Mouse (Mus musculus) left cerebral cortex, postnatal 10 days (tissue): ENCODE results near the gene Kcnc1. TPM values are rescaled to one million over a fixed set of nuclear protein-coding genes. Genes with fewer than 3 reads are reported as not detected.

Experiments used
- DNase-seq, 2 experiments: peaks; one replicate each; pipeline ENCODE4 v3.0.0; 2021 to 2022; ENCODE audit warnings: low spot score in 2 of 2, mixed read lengths in 1 of 2; ENCODE audit errors: extremely low spot score in 1 of 2
- intact Hi-C: fragments of 180-260 bp; cut with DNase I; formaldehyde crosslinking; loops from one replicate; pipeline ENCODE4 v1.15.1; 2025
- total RNA-seq, 2 experiments: library from RNA; stranded (reverse); gene quantifications; 2 replicates each; pipeline ENCODE4 v1.2.3; 2021

Kcnc1 gene
- total RNA-seq, result 10 to 100 TPM; 52.9 to 53.4 TPM

- DNase-seq, result peak; percentile 43 to 83
- intact Hi-C loops, result loop anchor here (2.0 to 10.0 kb wide), 3 partner anchors 26 to 138 kb away; no protein-coding TSS in a partner anchor
Measured at GRCm38 (mm10) chr7:46396231-46396927, at the start of gene Kcnc1. Kcnc1 (plus strand) TSS chr7:46396497.

GRCm38 (mm10) chr7:46347692-46348091 is 48.6 kb upstream of the Kcnc1 start:
- no peak for DNase-seq
- intact Hi-C loops, result no loop called here

GRCm38 (mm10) chr7:46348813-46349212 is 47.5 kb upstream of the Kcnc1 start:
- peak in 1 of 2 experiments; percentile 40 for DNase-seq
- intact Hi-C loops, result no loop called here

GRCm38 (mm10) chr7:46350119-46350702 is 46.1 kb upstream of the Kcnc1 start:
- DNase-seq, result peak in 1 of 2 experiments; percentile 24
- intact Hi-C loops, result no loop called here

- intact Hi-C loops, result no loop called here
- DNase-seq, result no peak
Measured at GRCm38 (mm10) chr7:46352748-46353147, 43.5 kb upstream of the Kcnc1 start.

- no peak for DNase-seq
- intact Hi-C loops, result no loop called here
Measured at GRCm38 (mm10) chr7:46353216-46353615, 43.1 kb upstream of the Kcnc1 start.

GRCm38 (mm10) chr7:46353875-46354274 is 42.4 kb upstream of the Kcnc1 start:
- intact Hi-C loops, result no loop called here

GRCm38 (mm10) chr7:46361776-46362175 is 34.5 kb upstream of the Kcnc1 start:
- intact Hi-C loops, result no loop called here
- no peak for DNase-seq

More at GRCm38 (mm10) chr7:46353875-46354274, 42.4 kb upstream of the Kcnc1 start:
- DNase-seq, result no peak

GRCm38 (mm10) chr7:46364154-46364553 is 32.1 kb upstream of the Kcnc1 start:
- intact Hi-C loops, result no loop called here
- DNase-seq, result no peak

GRCm38 (mm10) chr7:46365810-46366209 is 30.5 kb upstream of the Kcnc1 start:
- intact Hi-C loops, result no loop called here
- DNase-seq, result no peak

GRCm38 (mm10) chr7:46371104-46371503 is 25.2 kb upstream of the Kcnc1 start:
- DNase-seq, result no peak
- intact Hi-C loops, result no loop called here

GRCm38 (mm10) chr7:46376172-46377007 is 19.9 kb upstream of the Kcnc1 start, which contains the start of gene Myod1:
Myod1 (plus strand) TSS chr7:46376474.
- no peak for DNase-seq
- intact Hi-C loops, result no loop called here

- no peak for DNase-seq
- intact Hi-C loops, result no loop called here
Measured at GRCm38 (mm10) chr7:46377008-46377346, 19.3 kb upstream of the Kcnc1 start.

GRCm38 (mm10) chr7:46378123-46378522 is 18.2 kb upstream of the Kcnc1 start:
- no peak for DNase-seq
- intact Hi-C loops, result loop anchor here (2.0 kb wide), 2 partner anchors 97 to 281 kb away; no protein-coding TSS in a partner anchor

GRCm38 (mm10) chr7:46378983-46379382 is 17.3 kb upstream of the Kcnc1 start:
- intact Hi-C loops, result loop anchor here (2.0 kb wide), 2 partner anchors 98 to 282 kb away; no protein-coding TSS in a partner anchor
- peak; percentile 55 to 86 for DNase-seq

GRCm38 (mm10) chr7:46380625-46381024 is 15.7 kb upstream of the Kcnc1 start:
- no peak for DNase-seq
- intact Hi-C loops, result no loop called here

GRCm38 (mm10) chr7:46387430-46387829 is 8.9 kb upstream of the Kcnc1 start:
- intact Hi-C loops, result no loop called here
- DNase-seq, result no peak

GRCm38 (mm10) chr7:46389456-46390085 is 6.7 kb upstream of the Kcnc1 start:
- DNase-seq, result no peak
- intact Hi-C loops, result loop anchor here (10.0 kb wide), 1 partner anchor 145 kb away; no protein-coding TSS in a partner anchor

GRCm38 (mm10) chr7:46390226-46390625 is 6.1 kb upstream of the Kcnc1 start:
- intact Hi-C loops, result loop anchor here (10.0 kb wide), 1 partner anchor 145 kb away; no protein-coding TSS in a partner anchor
- no peak for DNase-seq
